Mouse (Mus musculus): ENCODE data around the gene Olfr1512.
A peak's percentile ranks its signal among the peaks of the same experiment; 100 is the strongest.
"Not testable (repeated sequence)": the region's sequence is repeated elsewhere in the genome, so short reads cannot be mapped to it uniquely, and the experiment has no call there.

Gene Olfr1512

GRCm38 (mm10) chr14:52379068-52379467, at the start of gene Olfr1512:
TSS of gene Olfr1512 (minus strand) at chr14:52379168.
- DNase-seq (ENCODE audit: low spot score in 2 of 2): no peak

GRCm38 (mm10) chr14:52427686-52428085, 48.7 kb upstream of the Olfr1512 start:
- DNase-seq (ENCODE audit: low spot score in 2 of 2): peak; percentile 73 to 84

DNA sequence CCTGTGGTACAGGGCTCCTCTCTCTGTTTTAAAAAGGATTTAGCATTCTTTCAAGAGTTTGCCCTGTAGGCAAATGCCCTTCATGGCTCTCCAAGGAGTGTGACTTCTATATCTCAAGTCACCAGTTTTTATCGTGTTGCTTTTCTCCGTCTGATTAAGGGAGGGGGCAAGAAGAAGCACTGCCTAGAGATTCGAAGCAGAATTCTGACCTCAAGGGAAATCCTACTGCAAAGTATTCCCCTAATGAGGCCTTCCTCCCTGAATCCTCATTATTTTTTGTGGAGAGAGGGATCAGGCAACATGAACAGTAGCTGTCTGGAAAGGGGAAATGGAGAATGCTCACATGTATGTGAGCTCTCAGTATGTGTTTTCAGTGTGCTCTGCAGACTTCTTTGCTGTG, 35.3 kb upstream of the Olfr1512 start, which contains the start of gene Olfr1510:
TSS of gene Olfr1510 (minus strand) at position 101 of the 400 bp plus-strand sequence.
- DNase-seq (ENCODE audit: low spot score in 2 of 2): no peak

DNA sequence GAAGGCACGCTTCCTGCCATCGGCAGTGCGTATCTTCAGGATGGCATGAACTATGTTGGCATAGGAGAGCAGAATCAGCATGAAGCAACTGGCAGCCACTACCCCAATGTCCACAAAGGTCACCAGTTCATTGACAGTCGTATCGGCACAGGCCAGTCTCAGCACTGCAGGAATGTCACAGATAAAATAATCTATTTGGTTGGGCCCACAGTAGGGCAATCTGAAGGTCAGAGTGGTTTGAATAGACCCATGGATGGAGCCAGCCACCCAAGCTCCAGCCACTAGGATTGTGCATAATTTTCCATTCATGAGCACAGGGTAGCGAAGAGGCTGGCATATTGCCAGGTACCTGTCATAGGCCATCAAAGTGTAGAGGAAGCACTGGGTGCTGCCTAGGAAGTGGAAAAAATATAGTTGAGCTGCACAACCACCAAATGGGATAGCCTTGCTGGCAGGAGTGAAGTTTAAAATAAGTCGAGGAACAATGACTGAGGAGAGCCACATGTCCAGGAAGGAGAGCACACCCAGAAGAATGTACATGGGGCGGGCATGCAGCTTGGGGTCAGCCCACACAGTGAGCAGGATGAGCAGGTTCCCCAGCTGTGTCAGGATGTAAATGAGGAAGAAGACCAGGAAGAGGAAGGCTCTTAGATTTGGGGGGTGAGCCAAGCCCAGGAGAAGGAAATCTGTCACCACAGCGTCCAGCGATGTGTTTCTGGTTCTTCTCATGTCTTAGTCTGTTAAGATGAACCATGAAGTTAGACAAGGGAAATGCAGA, 31.4 kb upstream of the Olfr1512 start:
- not testable (repeated sequence) for DNase-seq (ENCODE audit: low spot score in 2 of 2)

DNA sequence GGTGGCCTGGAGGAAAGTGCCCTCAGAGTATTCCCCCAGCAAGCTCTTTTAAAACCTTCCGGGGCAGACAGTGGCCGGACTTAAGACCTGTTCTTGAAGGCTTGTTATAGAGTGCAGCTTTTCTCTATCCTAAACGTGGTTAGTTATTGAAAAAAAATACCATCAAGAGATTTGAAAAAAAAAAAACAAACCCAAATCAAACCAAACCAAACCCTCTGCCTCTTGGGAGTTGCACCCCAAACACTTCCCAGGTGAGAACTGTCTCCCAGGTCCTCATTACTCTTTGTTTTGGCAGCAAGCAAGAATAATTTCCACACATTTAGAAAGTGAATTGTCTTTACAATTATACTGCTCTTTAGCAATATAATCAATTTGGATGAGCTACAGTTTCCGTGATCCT, 18.3 kb upstream of the Olfr1512 start, which contains the start of gene Olfr1511:
TSS of gene Olfr1511 (minus strand) at position 101 of the 400 bp plus-strand sequence.
- no peak for DNase-seq (ENCODE audit: low spot score in 2 of 2)

DNA sequence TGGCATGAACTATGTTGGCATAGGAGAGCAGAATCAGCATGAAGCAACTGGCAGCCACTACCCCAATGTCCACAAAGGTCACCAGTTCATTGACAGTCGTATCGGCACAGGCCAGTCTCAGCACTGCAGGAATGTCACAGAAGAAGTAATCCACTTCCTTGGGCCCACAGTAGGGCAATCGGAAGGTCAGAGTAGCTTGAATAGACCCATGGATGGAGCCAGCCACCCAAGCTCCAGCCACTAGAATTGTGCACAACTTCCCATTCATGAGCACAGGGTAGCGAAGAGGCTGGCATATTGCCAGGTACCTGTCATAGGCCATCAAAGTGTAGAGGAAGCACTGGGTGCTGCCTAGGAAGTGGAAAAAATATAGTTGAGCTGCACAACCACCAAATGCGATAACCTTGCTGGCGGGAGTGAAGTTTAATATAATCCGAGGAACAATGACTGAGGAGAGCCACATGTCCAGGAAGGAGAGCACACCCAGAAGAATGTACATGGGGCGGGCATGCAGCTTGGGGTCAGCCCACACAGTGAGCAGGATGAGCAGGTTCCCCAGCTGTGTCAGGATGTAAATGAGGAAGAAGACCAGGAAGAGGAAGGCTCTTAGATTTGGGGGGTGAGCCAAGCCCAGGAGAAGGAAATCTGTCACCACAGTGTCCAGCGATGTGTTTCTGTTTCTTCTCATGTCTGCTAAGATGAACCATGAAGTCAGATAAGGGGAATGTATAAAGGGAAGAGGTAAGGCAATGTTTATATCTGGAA, 11.3 kb upstream of the Olfr1512 start:
- DNase-seq (ENCODE audit: low spot score in 2 of 2): not testable (repeated sequence)

DNA sequence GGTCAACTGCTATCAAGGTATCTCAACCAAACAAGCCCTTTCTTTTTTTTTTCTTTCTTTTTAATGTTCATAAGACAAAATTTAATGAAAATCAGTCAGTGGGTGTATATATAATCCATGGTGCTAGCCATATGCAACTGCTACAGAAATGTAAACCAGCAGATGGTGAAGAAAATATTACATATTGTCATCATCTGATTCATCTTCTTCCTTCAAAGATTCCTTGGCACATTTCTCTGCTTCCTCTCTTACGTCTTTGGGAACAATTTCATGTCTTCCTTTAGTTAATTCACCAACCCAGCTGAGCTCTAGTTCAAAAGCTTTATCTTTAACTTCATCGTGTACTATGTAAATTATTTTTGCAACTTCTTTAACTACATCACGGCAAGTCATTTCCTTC, 10.2 kb downstream of the Olfr1512 start:
- no peak for DNase-seq (ENCODE audit: low spot score in 2 of 2)

GRCm38 (mm10) chr14:52356308-52356707, 22.7 kb downstream of the Olfr1512 start, which contains the start of gene Olfr1513:
TSS of gene Olfr1513 (minus strand) at chr14:52356408.
- no peak for DNase-seq (ENCODE audit: low spot score in 2 of 2)

GRCm38 (mm10) chr14:52339512-52339852, 39.5 kb downstream of the Olfr1512 start:
- no peak for DNase-seq (ENCODE audit: low spot score in 2 of 2)

- peak; percentile 36 to 67 for DNase-seq (ENCODE audit: low spot score in 2 of 2)
Observed at GRCm38 (mm10) chr14:52338751-52339511, 40.0 kb downstream of the Olfr1512 start.

DNA sequence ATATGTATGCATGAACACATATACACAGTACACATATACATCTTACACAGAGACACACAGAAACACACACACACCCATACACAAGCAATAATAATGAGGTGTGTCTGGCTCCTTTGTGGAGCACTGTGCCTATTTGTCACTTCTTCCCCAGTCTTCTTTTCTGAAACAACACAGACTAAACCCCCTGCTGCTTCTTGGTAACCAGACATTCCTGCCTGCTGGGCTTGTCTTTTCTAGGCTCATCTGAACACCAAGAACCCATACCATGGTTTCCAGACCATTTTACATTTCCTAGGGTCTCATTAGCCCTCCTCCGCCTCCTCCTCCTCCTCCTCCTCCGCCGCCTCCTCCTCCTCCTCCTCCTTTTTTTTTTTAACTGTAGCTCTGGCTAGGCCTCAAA, 46.8 kb downstream of the Olfr1512 start:
- DNase-seq (ENCODE audit: low spot score in 2 of 2): no peak

- DNase-seq (ENCODE audit: low spot score in 2 of 2): no peak
Observed at GRCm38 (mm10) chr14:52331069-52331750, 47.8 kb downstream of the Olfr1512 start.

DNA sequence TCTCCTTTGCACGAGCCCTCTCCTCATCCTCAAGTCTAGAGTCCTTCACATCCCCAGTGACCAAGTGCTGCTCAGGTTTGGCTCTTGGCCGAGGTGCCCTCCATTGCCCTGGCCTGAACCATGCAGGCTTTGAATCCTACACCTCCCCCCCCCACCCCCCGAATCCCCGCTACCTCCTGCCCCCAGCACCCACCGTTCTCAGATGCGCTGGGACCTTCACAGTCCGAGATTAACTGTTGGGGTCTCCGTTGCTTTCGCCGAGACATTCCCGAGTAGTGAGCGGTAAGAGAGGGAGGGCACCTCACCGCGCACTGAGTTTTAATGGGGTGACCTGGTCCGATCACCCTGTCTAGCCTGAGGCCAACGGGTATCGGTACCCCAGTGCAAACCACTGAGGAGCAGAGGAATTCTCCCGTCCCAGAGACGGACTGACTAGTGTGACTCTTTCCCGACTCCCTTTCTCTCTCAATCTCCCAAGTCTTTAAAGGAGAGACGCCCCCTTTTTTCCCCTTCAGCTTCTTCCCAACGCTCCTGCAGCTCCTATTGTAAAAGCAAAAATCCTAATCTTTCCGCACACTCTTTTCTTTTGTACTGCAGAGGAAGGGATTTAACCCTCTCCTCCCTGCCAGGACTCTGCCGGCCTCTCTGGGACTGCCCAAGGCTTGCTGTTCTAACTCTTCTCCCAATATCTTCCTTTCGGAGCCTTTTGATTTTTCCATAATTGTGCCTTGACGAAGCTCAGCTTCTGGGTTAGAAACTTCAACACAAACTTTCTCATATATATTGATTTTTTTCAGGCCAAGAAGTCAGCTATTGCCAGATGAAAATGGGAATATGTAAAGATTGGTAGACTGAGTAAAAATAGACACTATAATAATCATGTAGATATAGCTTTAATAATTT, 50.8 kb downstream of the Olfr1512 start, which contains the start of gene Sall2:
TSS of gene Sall2 (minus strand) at position 853 of the 903 bp plus-strand sequence.
- DNase-seq (ENCODE audit: low spot score in 2 of 2): no peak

- no peak for DNase-seq (ENCODE audit: low spot score in 2 of 2)
Observed at GRCm38 (mm10) chr14:52327375-52327901, 51.5 kb downstream of the Olfr1512 start.

DNA sequence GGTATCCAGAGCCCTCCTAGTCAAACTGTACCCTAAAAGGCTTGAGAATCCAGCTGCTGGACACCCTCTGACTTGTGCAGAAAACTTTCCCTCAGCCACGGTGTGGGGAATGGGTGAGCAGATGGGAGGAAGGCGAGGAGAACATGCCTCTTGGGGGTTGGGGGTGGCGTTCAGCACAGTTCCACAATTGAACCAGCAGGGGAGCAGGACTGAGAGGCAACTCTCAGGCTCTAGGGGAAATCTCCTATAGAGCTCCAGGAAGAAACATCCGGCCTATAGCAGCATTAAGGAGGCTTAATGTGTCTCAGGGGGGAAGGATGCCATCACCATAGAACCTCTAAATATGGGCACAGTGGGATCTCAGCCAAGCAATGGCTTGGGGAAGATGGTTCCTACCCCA, 53.1 kb downstream of the Olfr1512 start:
- no peak for DNase-seq (ENCODE audit: low spot score in 2 of 2)

Data from thymus, postnatal 10 days (tissue).